Mouse (Mus musculus) forebrain, embryonic 15.5 days (tissue): ENCODE measurements around the gene Ceacam15. TPM values are rescaled to one million over a fixed set of nuclear protein-coding genes. Genes with fewer than 3 reads are reported as not detected.
"Not testable (repeated sequence)": the region's sequence is repeated elsewhere in the genome, so short reads cannot be mapped to it uniquely, and the experiment has no call there.

Experiments
- ATAC-seq: fragments of 200-750 bp; cut with Nextera tagmentation; replicated peaks from 2 replicates; pipeline ENCODE4 v1.8.0; 2017; ENCODE audit warnings: mild to moderate bottlenecking, moderate TSS enrichment, moderate library complexity
- H3K27ac ChIP-seq: fragments of 300-500 bp; sonication (generic); replicated peaks from 2 replicates; pipeline ENCODE4 v1.5.1; 2015; ENCODE audit warnings: mild to moderate bottlenecking, inconsistent platforms
- H3K27me3 ChIP-seq: fragments of 300-500 bp; sonication (generic); 2 replicates; pipeline ENCODE4 v1.6.1; 2015; ENCODE audit warnings: inconsistent platforms
- H3K36me3 ChIP-seq: fragments of 300-500 bp; sonication (generic); 2 replicates; pipeline ENCODE4 v1.6.1; 2015; ENCODE audit warnings: mild to moderate bottlenecking, inconsistent platforms
- H3K4me1 ChIP-seq: fragments of 300-500 bp; sonication (generic); 2 replicates; pipeline ENCODE4 v1.6.1; 2015; ENCODE audit warnings: inconsistent platforms
- H3K4me2 ChIP-seq: fragments of 300-500 bp; sonication (generic); replicated peaks from 2 replicates; pipeline ENCODE4 v1.6.1; 2015; ENCODE audit warnings: mild to moderate bottlenecking, inconsistent platforms
- H3K4me3 ChIP-seq: fragments of 300-500 bp; sonication (generic); 2 replicates; pipeline ENCODE4 v1.5.1; 2015; ENCODE audit warnings: mild to moderate bottlenecking, inconsistent platforms
- H3K9ac ChIP-seq: fragments of 300-500 bp; sonication (generic); replicated peaks from 2 replicates; pipeline ENCODE4 v1.6.1; 2015; ENCODE audit warnings: mild to moderate bottlenecking, inconsistent platforms
- H3K9me3 ChIP-seq: fragments of 300-500 bp; sonication (generic); 2 replicates; pipeline ENCODE4 v1.6.1; 2016; ENCODE audit warnings: inconsistent platforms
- WGBS: fragments of 180-500 bp; shearing (Covaris S2); methylation state at CpG from one replicate; pipeline ENCODE4 v1.1.7; 2015; ENCODE audit warnings: mixed read lengths; 5-methylcytosine and 5-hydroxymethylcytosine counted together
- polyA plus RNA-seq: library from polyadenylated mRNA; unstranded; fragments of >200 nt; fragmentation: Nextera tagmentation; extraction: Ambion mirVana; gene quantifications from 2 replicates; pipeline ENCODE4 v1.2.1, GENCODE M21; 2015

Ceacam15 gene
- not detected in 2 replicates for polyA plus RNA-seq

DNA sequence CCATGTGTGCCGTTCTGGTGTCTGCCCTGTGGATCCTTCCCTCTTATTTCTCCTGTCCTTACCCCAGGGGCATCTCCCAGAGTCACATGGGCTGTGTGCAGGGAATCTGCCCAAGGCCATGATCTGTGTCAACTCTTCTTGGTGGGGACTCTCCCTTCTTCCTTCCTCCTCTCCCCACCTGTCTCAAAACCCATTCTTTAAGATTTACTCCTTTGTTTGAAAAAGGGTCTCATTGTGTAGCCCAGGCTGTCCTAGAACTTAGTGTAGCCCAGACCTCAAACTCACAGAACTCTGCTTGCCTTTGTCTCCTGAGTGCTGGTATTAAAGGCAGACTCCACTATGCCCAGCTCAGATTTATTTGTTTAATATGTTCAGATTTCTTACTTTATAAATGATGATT, at the start of gene Ceacam15:
TSS of gene Ceacam15 (minus strand) at position 101 of the 400 bp plus-strand sequence.
- H3K4me2 ChIP-seq: no peak within 1 kb of the TSS
- no peak within 1 kb of the TSS for H3K4me3 ChIP-seq
- no peak for ATAC-seq
- H3K9me3 ChIP-seq: no peaks in the 10 kb centered on the region
- no peaks in the 10 kb centered on the region for H3K27me3 ChIP-seq
- H3K27ac ChIP-seq: no peak within 1 kb of the TSS
- WGBS: 71% methylated on average over 1 of the region's 1 CpGs
- no peaks in the 10 kb centered on the region for H3K4me1 ChIP-seq
- no peaks in the 10 kb centered on the region for H3K36me3 ChIP-seq
- H3K9ac ChIP-seq: no peak within 1 kb of the TSS

DNA sequence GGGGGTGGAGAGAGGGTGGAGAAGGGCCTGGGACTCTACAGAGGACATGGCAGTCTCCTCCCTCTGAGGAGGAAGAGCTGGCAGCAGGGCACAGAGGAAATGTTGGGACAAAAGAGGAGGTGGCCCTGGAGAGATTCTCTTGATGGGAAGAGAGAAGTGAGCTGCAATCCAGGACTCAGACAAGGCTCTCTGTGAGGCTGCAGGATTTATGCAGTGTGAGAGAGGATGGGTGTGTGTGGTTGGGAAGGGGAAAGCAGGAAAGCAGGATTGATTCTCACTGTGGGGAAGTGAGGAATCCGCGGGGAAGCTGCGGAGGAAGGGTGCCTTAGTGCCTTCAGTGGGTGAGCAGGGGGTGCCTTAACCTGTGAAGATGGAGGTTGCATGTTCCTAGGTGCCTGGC, 47.0 kb upstream of the Ceacam15 start:
- ATAC-seq, H3K9ac ChIP-seq, H3K9me3 ChIP-seq, H3K27ac ChIP-seq, H3K4me2 ChIP-seq, H3K4me1 ChIP-seq, H3K4me3 ChIP-seq, H3K27me3 ChIP-seq, H3K36me3 ChIP-seq: not testable (repeated sequence)
- 74% methylated on average over 3 of the region's 3 CpGs for WGBS

DNA sequence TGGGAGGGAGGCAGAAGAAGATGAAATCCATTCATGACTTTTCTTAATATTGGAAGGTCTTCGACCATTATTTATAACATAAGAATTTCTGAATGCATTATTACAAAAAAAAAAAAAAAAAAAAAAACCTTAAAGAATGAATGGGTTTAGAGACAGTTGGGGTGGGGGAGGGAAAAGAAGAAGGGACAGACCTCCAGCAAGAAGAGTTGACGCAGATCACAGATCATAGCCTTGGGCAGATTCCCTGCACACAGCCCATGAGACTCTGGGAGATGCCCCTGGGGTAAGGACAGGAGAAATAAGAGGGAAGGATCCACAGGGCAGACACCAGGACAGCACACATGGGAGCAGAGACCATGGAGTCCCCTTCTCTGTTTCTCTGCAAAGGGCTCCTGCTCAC, 46.1 kb upstream of the Ceacam15 start, which contains the start of gene Ceacam9:
TSS of gene Ceacam9 (plus strand) at position 301 of the 400 bp plus-strand sequence.
- ATAC-seq: no peak

DNA sequence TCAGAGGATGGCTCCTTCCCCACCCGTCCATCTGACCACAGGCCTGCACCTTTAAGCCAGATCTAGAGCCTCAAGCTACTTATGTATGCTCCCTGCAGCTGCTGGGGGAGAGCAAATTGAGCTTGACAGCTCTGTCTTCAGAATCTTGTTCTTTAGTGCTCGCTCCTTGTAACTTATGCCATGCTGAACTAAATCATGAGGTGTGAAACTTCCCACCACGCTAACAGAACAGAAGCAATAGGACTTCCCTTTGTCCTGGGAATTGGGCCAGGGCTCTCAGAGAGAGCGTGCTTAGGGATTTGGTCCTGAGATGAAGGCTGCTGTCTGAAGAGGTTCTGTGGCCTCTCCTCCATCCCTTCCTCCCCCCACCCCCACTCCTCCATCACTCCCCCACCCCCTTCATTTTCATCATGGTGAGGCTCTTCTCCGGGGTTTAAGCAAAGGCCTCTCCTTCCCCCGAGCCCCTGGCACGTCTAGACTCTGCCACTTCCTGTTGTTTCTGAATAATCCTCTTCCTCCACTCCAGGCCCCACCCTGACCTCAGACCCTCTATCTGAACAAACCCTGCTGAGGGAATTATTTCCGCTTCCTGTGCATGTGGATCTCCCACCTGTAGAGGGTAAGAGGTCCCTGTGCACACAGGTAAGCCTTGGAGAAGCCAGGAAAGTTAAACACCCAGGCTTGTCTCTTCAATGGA, 41.1 kb upstream of the Ceacam15 start:
- H3K36me3 ChIP-seq, H3K9ac ChIP-seq, H3K4me1 ChIP-seq, H3K27ac ChIP-seq, H3K27me3 ChIP-seq, ATAC-seq, H3K4me2 ChIP-seq, H3K4me3 ChIP-seq, H3K9me3 ChIP-seq: not testable (repeated sequence)
- WGBS: 36% methylated on average over 8 of the region's 8 CpGs

More for the DNA sequence above, 46.1 kb upstream of the Ceacam15 start, which contains the start of gene Ceacam9:
- Histone ChIP-seq H3K9ac (no peak within 1 kb of the TSS), H3K9me3 (no peaks in the 10 kb centered on the region), H3K4me3 (no peak within 1 kb of the TSS), H3K27ac (no peak within 1 kb of the TSS), H3K36me3 (no peaks in the 10 kb centered on the region), H3K4me1 (no peaks in the 10 kb centered on the region), H3K27me3 (no peaks in the 10 kb centered on the region), H3K4me2 (no peak within 1 kb of the TSS)
- 79% methylated on average over 2 of the region's 2 CpGs for WGBS

DNA sequence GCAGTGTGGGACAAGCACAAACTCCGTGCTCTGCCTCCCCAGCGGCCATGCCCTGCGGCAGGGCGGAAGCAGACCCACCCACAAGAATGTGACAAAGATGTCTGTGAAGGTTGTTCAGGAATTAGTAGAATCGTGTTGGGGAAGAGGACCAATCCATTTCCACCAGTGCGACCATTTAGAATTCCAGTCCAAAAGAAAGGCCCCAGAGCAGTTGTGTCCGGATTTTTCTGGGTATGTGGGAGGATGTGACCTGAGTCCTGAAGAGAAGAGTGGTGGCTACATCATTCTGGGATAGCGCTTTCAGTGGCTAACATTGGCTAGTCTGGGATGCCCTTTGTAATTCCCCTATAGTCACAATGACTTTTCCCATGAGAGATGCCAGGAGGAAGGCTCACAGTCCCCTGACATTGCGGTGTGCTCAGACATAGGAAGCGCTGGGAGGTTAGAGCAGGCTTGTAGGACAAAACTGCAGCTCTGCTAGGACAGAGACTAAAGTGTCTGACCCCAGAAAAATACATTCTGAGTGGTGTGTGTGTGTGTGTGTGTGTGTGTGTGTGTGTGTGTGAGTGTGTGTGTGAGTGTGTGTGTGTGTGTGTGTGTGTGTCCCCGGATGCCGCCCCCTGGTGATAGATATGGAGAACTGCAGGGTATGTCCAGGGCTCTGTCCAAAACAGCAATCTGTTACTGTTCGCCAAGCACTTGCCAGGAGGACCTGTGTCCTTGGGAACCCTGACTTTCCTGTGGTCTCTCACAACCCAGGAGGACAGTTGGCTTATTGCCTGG, 37.3 kb upstream of the Ceacam15 start:
- H3K4me3 ChIP-seq: no peak overlapping the region
- no peaks in the 10 kb centered on the region for H3K4me1 ChIP-seq
- H3K27ac ChIP-seq: no peak overlapping the region
- no peaks in the 10 kb centered on the region for H3K36me3 ChIP-seq
- ATAC-seq: no peak
- H3K27me3 ChIP-seq: no peaks in the 10 kb centered on the region
- no peaks in the 10 kb centered on the region for H3K9me3 ChIP-seq
- 82% methylated on average over 13 of the region's 13 CpGs for WGBS
- no peak overlapping the region for H3K9ac ChIP-seq
- no peak overlapping the region for H3K4me2 ChIP-seq

DNA sequence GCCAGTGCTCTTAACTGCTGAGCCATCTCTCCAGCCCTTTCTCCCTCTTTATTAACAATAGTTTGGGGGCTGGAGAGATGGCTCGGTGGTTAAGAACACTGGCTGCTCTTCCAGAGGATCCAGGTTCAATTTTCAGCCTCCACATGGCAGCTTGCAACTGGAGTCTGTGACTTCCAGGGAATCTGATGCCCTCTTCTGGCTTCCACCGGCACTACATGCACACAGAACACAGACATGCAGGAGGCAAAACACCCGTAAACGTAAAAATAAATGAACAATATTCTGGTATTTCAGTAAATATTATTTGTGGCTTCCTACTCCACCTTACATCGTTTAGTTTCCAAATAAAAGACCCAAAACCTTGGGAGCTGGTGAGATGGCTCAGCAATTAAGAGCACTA, 35.1 kb upstream of the Ceacam15 start:
- ATAC-seq: no peak
- 79% methylated on average over 5 of the region's 5 CpGs for WGBS
- Histone ChIP-seq H3K4me1 (no peaks in the 10 kb centered on the region), H3K4me2 (no peak overlapping the region), H3K4me3 (no peak overlapping the region), H3K36me3 (no peaks in the 10 kb centered on the region), H3K9me3 (no peaks in the 10 kb centered on the region), H3K27me3 (no peaks in the 10 kb centered on the region), H3K27ac (no peak overlapping the region), H3K9ac (no peak overlapping the region)

DNA sequence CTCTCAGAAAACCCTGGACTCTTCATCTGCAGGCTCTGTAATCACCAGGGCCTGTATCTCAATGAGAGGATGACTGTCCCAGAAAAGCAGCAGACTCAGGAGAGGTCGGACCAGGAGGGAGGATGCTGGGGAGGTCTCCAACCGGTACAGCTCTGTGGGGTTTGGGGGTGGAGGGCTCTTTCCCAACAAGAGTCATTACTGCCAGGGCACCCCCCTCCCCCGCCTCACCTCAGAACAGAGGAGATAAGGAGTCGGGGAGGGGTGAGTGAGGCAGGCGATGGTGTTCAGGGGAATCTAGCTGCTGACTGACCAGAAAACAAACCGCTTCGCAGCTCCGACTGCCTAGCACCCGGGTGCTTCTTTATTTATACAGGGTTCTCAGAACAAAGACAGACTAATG, 32.7 kb upstream of the Ceacam15 start:
- Histone ChIP-seq H3K27me3 (no peaks in the 10 kb centered on the region), H3K4me3 (no peak overlapping the region), H3K27ac (no peak overlapping the region), H3K9ac (no peak overlapping the region), H3K9me3 (no peaks in the 10 kb centered on the region), H3K4me2 (no peak overlapping the region), H3K36me3 (no peaks in the 10 kb centered on the region), H3K4me1 (no peaks in the 10 kb centered on the region)
- ATAC-seq: no peak
- WGBS: 28% methylated on average over 9 of the region's 9 CpGs

DNA sequence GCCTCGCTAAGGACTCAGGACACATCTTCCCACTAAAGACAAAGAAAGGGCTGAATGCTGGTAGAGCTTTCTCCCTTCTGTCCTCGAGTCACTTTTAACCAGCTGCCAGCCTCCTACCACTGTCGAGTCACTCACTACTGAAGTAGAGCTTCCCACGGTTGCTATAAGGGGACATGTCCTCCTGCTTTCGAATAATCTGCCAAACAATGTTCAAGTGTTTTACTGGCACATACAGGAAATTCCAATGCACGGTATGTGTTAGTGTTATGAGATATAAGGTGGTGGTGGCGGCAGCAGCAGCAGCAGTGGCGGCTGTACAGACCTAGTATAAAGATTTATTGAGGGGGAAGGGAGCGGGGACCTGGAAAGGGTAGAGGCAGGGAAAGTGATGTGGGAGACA, 30.9 kb upstream of the Ceacam15 start:
- Histone ChIP-seq H3K9ac (no peak overlapping the region), H3K4me2 (no peak overlapping the region), H3K27ac (no peak overlapping the region), H3K27me3 (no peaks in the 10 kb centered on the region), H3K36me3 (no peaks in the 10 kb centered on the region), H3K4me3 (no peak overlapping the region), H3K4me1 (no peaks in the 10 kb centered on the region), H3K9me3 (no peaks in the 10 kb centered on the region)
- WGBS: 67% methylated on average over 9 of the region's 9 CpGs
- no peak for ATAC-seq

DNA sequence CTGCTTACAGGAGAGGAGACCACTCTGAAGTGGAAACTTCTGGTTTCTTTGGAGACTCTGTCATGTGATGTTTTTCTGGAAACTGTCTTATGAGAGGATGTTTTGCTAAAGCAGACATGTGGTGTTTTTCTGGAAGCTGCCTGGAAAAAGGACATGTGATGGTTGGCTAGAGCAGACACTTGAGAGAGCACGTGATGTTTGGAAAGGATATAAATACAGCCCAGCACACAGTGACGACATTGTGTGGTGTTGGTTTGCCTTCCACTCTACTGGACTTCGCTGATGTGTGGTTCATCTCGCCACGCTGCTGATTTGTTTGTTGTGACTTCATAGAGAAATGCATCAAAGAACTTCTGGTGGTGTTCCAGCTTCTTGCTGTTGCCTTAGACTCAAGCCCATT, 25.1 kb upstream of the Ceacam15 start:
- Histone ChIP-seq H3K36me3 (no peaks in the 10 kb centered on the region), H3K9me3 (no peaks in the 10 kb centered on the region), H3K9ac (no peak overlapping the region), H3K4me3 (no peak overlapping the region), H3K4me2 (no peak overlapping the region), H3K27me3 (no peaks in the 10 kb centered on the region), H3K4me1 (no peaks in the 10 kb centered on the region), H3K27ac (no peak overlapping the region)
- 80% methylated on average over 5 of the region's 5 CpGs for WGBS
- ATAC-seq: no peak

DNA sequence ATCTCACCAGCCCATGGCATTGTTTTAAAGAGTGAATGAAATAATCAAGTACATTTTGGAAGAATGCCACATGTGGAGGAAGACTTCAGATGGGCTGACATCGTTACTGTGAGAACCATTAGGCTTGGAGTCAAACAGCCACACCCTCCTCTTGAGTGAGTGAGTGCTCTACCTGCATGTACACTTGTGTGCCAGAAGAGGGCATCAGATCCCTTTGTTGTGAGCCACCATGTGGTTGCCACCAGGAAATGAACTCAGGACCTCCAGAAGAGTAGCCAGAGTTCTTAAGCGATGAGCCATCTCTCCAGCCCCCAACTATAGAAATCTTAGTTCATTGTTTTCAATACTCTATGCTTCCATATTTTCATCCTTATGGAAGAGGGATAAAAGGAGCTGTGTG, 23.5 kb upstream of the Ceacam15 start:
- H3K9me3 ChIP-seq: no peaks in the 10 kb centered on the region
- H3K36me3 ChIP-seq: no peaks in the 10 kb centered on the region
- H3K9ac ChIP-seq: no peak overlapping the region
- no peak for ATAC-seq
- no peak overlapping the region for H3K27ac ChIP-seq
- H3K27me3 ChIP-seq: no peaks in the 10 kb centered on the region
- H3K4me2 ChIP-seq: no peak overlapping the region
- 51% methylated on average over 2 of the region's 2 CpGs for WGBS
- no peaks in the 10 kb centered on the region for H3K4me1 ChIP-seq
- H3K4me3 ChIP-seq: no peak overlapping the region

DNA sequence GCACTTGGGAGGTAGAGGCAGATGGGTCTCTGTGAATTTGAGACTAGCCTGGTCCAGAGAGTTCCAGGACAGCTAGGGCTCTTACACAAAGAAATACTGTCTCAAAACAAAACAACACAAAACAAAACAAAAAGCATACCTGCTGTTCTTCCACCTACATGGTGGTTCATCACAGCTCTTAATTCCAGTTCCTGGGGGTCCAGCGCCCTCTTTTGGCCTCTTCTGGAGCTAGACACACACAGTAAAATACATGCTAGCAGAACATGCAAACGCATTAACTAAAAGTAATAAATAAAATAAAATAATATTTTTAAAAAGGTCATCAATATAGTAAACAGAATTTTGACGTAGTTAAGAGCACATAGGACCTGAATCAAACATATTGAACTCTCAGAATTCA, 19.5 kb upstream of the Ceacam15 start:
- Histone ChIP-seq H3K4me1 (no peaks in the 10 kb centered on the region), H3K4me2 (no peak overlapping the region), H3K36me3 (no peaks in the 10 kb centered on the region), H3K27ac (no peak overlapping the region), H3K27me3 (no peaks in the 10 kb centered on the region), H3K4me3 (no peak overlapping the region), H3K9me3 (no peaks in the 10 kb centered on the region), H3K9ac (no peak overlapping the region)
- 39% methylated on average over 3 of the region's 3 CpGs for WGBS
- ATAC-seq: no peak

DNA sequence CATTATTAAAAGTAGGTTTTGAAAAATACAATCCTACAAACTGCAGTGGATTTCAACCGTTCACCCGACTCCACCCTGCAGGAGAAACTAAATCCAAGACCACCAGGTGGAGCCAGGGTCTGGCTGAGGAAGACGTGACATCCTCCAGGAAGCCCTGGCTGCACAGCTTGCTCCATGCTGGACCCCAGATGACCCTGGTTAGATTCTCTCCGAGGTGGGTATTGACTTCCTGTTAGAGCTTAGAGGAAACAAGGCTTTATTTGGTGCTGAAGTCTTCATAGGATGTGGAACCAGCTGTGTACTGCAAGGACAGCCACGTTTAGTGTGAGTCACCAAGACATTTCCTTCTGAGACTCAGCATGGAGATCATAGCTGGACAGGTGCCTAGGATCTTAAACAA, 13.7 kb upstream of the Ceacam15 start:
- Histone ChIP-seq H3K9ac (no peak overlapping the region), H3K9me3 (no peaks in the 10 kb centered on the region; the same call in 1 of the 2 replicates), H3K36me3 (no peaks in the 10 kb centered on the region), H3K27ac (no peak overlapping the region), H3K27me3 (no peaks in the 10 kb centered on the region), H3K4me2 (no peak overlapping the region), H3K4me3 (no peak overlapping the region), H3K4me1 (no peaks in the 10 kb centered on the region)
- 87% methylated on average over 5 of the region's 5 CpGs for WGBS
- ATAC-seq: no peak
